Mouse (Mus musculus): ENCODE measurements around the gene Aunip. TPM values are rescaled to one million over a fixed set of nuclear protein-coding genes. Genes with fewer than 3 reads are reported as not detected.

The Aunip gene
- polyA plus RNA-seq, 1 experiment: 0.39 TPM

DNA sequence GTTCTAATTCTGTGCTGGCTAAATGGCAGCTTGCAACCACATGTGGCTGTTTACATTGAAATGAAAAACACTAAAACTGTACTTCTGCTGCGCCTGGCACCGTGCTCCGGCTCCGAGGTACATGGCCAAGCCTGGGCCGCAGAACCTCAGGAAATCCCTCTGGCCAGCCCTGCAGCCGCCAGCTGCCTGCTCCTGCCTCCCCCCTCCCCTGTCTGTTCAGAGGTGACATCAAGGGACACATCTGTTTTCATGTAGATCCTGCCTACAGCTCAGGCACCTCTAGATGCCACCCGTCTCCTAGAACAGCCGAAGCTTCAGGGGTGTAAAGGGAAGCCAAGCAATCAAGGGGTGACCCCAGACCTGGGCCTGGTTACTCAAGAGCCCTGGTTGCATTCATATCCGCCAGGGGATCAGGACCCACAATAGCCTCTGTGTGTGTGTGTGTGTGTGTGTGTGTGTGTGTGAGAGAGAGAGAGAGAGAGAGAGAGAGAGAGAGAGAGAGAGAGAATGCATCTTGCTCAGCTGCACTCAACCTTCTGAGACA lies 47.8 kb downstream of the Aunip start:
- H3K27ac ChIP-seq (ENCODE audit: insufficient read depth, low read length): no peak overlapping the region

GRCm38 (mm10) chr4:134559154-134559553 lies 48.4 kb downstream of the Aunip start:
- WGBS: 54% methylated on average over 7 of the region's 7 CpGs
- no peak for DNase-seq (ENCODE audit: low read depth in 1 of 2, low spot score in 2 of 2)
- Histone ChIP-seq H3K27me3 (ENCODE audit: control insufficient read depth, insufficient read depth, low read length) (no peaks in the 10 kb centered on the region), H3K4me3 (ENCODE audit: extremely low read depth, insufficient read depth, insufficient read length) (no peak overlapping the region), H3K36me3 (ENCODE audit: control insufficient read depth, insufficient read depth, low read length) (no peaks in the 10 kb centered on the region), H3K4me1 (ENCODE audit: control insufficient read depth, insufficient read depth, insufficient read length) (peaks cover 2% of the 10 kb centered on the region; the same call in 1 of the 2 replicates), H3K27ac (ENCODE audit: insufficient read depth, low read length) (no peak overlapping the region)
- TF ChIP-seq CTCF (IDR thresholded peaks at IDR 0.05; ENCODE audit: extremely low read depth, insufficient read depth, insufficient read length, insufficient replicate concordance) (no peak), POLR2A (IDR thresholded peaks at IDR 0.05; ENCODE audit: low read depth, low read length) (no peak)

More for the DNA sequence above, 47.8 kb downstream of the Aunip start:
- no peaks in the 10 kb centered on the region for H3K36me3 ChIP-seq (ENCODE audit: control insufficient read depth, insufficient read depth, low read length)
- DNase-seq (ENCODE audit: low read depth in 1 of 2, low spot score in 2 of 2): no peak
- no peaks in the 10 kb centered on the region for H3K27me3 ChIP-seq (ENCODE audit: control insufficient read depth, insufficient read depth, low read length)
- H3K4me1 ChIP-seq (ENCODE audit: control insufficient read depth, insufficient read depth, insufficient read length): peaks cover 2% of the 10 kb centered on the region; the same call in 1 of the 2 replicates
- TF ChIP-seq POLR2A (IDR thresholded peaks at IDR 0.05; ENCODE audit: low read depth, low read length): no peak
- no peak for TF ChIP-seq CTCF (IDR thresholded peaks at IDR 0.05; ENCODE audit: extremely low read depth, insufficient read depth, insufficient read length, insufficient replicate concordance)
- 31% methylated on average over 9 of the region's 9 CpGs for WGBS
- H3K4me3 ChIP-seq (ENCODE audit: extremely low read depth, insufficient read depth, insufficient read length): no peak overlapping the region

- DNase-seq (ENCODE audit: low read depth in 1 of 2, low spot score in 2 of 2): no peak
- Histone ChIP-seq H3K4me3 (ENCODE audit: extremely low read depth, insufficient read depth, insufficient read length) (no peak overlapping the region), H3K4me1 (ENCODE audit: control insufficient read depth, insufficient read depth, insufficient read length) (peaks cover 2% of the 10 kb centered on the region; the same call in 1 of the 2 replicates), H3K27me3 (ENCODE audit: control insufficient read depth, insufficient read depth, low read length) (no peaks in the 10 kb centered on the region), H3K36me3 (ENCODE audit: control insufficient read depth, insufficient read depth, low read length) (no peaks in the 10 kb centered on the region), H3K27ac (ENCODE audit: insufficient read depth, low read length) (no peak overlapping the region)
- TF ChIP-seq CTCF (IDR thresholded peaks at IDR 0.05; ENCODE audit: extremely low read depth, insufficient read depth, insufficient read length, insufficient replicate concordance) (no peak), POLR2A (IDR thresholded peaks at IDR 0.05; ENCODE audit: low read depth, low read length) (no peak)
- 95% methylated on average over 8 of the region's 8 CpGs for WGBS
These were observed 49.9 kb downstream of the Aunip start for GRCm38 (mm10) chr4:134560699-134561098.

- peaks cover 2% of the 10 kb centered on the region; the same call in 1 of the 2 replicates for H3K4me1 ChIP-seq (ENCODE audit: control insufficient read depth, insufficient read depth, insufficient read length)
- H3K4me3 ChIP-seq (ENCODE audit: extremely low read depth, insufficient read depth, insufficient read length): no peak overlapping the region
- WGBS: 94% methylated on average over 2 of the region's 2 CpGs
- H3K27me3 ChIP-seq (ENCODE audit: control insufficient read depth, insufficient read depth, low read length): no peaks in the 10 kb centered on the region
- no peak for DNase-seq (ENCODE audit: low read depth in 1 of 2, low spot score in 2 of 2)
- no peaks in the 10 kb centered on the region for H3K36me3 ChIP-seq (ENCODE audit: control insufficient read depth, insufficient read depth, low read length)
- TF ChIP-seq CTCF (IDR thresholded peaks at IDR 0.05; ENCODE audit: extremely low read depth, insufficient read depth, insufficient read length, insufficient replicate concordance): no peak
- H3K27ac ChIP-seq (ENCODE audit: insufficient read depth, low read length): no peak overlapping the region
These were observed 51.2 kb downstream of the Aunip start for GRCm38 (mm10) chr4:134562014-134562413.

DNA sequence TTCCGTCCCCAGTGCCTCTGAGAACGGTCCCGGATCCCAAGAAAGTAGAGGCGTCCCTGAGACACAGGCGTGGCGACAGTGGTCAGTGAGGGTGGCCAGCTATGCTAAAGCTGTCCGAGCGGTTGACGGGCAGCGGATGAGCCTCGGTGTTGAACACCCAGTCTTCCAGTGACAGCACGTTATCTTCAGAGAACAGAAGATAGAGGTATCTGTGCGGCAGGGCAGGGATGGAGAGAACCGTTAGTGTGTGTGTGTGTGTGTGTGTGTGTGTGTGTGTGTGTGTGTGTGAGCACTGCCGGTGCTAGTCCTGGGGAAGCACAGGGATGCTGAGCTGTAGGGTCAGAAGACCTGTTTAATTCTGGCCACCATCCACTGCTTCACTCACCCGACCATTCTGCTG lies 52.8 kb downstream of the Aunip start:
- TF ChIP-seq POLR2A (IDR thresholded peaks at IDR 0.05; ENCODE audit: low read depth, low read length): no peak
- no peak for TF ChIP-seq CTCF (IDR thresholded peaks at IDR 0.05; ENCODE audit: extremely low read depth, insufficient read depth, insufficient read length, insufficient replicate concordance)
- H3K27ac ChIP-seq (ENCODE audit: insufficient read depth, low read length): no peak overlapping the region
- no peak for DNase-seq (ENCODE audit: low read depth in 1 of 2, low spot score in 2 of 2)
- WGBS: 91% methylated on average over 16 of the region's 16 CpGs
- H3K4me1 ChIP-seq (ENCODE audit: control insufficient read depth, insufficient read depth, insufficient read length): no peaks in the 10 kb centered on the region
- H3K4me3 ChIP-seq (ENCODE audit: extremely low read depth, insufficient read depth, insufficient read length): no peak overlapping the region
- no peaks in the 10 kb centered on the region for H3K27me3 ChIP-seq (ENCODE audit: control insufficient read depth, insufficient read depth, low read length)
- no peaks in the 10 kb centered on the region for H3K36me3 ChIP-seq (ENCODE audit: control insufficient read depth, insufficient read depth, low read length)

GRCm38 (mm10) chr4:134564093-134564492 lies 53.3 kb downstream of the Aunip start:
- no peak for TF ChIP-seq POLR2A (IDR thresholded peaks at IDR 0.05; ENCODE audit: low read depth, low read length)
- no peak for TF ChIP-seq CTCF (IDR thresholded peaks at IDR 0.05; ENCODE audit: extremely low read depth, insufficient read depth, insufficient read length, insufficient replicate concordance)
- WGBS: 83% methylated on average over 6 of the region's 6 CpGs
- no peaks in the 10 kb centered on the region for H3K4me1 ChIP-seq (ENCODE audit: control insufficient read depth, insufficient read depth, insufficient read length)

DNA sequence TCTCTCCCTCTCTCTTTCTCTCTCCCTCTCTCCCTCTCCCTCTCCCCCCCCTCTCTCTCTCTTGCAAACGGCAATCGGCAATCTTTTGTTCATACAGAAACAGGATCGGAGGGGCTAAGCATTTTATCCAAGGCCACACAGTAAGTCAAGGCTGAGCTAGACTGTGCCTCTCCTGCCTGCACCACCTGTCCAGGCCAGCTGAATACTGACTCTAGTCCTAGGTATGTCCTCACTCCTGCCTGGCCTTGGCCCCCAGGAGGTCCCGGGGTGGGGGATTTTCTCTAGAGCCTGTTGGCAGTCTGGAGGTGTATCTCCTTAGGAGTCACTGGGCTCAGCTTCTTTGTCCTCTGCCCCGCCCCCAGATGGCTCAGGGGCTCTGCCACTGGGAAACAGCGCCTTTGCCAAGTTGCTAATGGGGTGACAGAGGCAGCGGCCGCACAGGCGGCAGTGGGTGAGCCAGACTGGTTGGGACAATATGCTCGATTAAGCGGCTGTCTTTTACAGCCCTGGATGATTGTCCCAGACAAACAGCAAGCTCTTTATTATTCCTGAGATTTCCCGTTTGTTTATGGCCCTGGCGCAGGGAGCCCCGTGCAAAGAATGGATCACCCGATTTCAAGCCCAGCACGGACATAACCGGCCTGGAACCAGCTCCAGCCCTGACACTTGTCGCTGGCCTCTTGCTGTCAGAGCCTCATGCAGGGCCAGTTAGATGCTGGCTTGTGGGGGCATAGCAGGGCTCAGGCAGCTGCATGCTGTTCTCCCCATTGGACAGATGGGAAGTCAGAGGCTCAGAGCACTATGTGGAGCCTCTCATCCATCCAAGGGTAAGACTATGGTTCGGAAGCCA lies 56.8 kb downstream of the Aunip start:
- DNase-seq (ENCODE audit: low read depth in 1 of 2, low spot score in 2 of 2): no peak
- WGBS: 90% methylated on average over 19 of the region's 19 CpGs
- H3K36me3 ChIP-seq (ENCODE audit: control insufficient read depth, insufficient read depth, low read length): no peaks in the 10 kb centered on the region

More at GRCm38 (mm10) chr4:134564093-134564492, 53.3 kb downstream of the Aunip start:
- Histone ChIP-seq H3K27ac (ENCODE audit: insufficient read depth, low read length) (no peak overlapping the region), H3K27me3 (ENCODE audit: control insufficient read depth, insufficient read depth, low read length) (no peaks in the 10 kb centered on the region), H3K36me3 (ENCODE audit: control insufficient read depth, insufficient read depth, low read length) (no peaks in the 10 kb centered on the region), H3K4me3 (ENCODE audit: extremely low read depth, insufficient read depth, insufficient read length) (no peak overlapping the region)
- no peak for DNase-seq (ENCODE audit: low read depth in 1 of 2, low spot score in 2 of 2)

More for the DNA sequence above, 56.8 kb downstream of the Aunip start:
- TF ChIP-seq CTCF (IDR thresholded peaks at IDR 0.05; ENCODE audit: extremely low read depth, insufficient read depth, insufficient read length, insufficient replicate concordance) (no peak), POLR2A (IDR thresholded peaks at IDR 0.05; ENCODE audit: low read depth, low read length) (no peak)
- no peak overlapping the region for H3K27ac ChIP-seq (ENCODE audit: insufficient read depth, low read length)
- no peak overlapping the region for H3K4me3 ChIP-seq (ENCODE audit: extremely low read depth, insufficient read depth, insufficient read length)
- no peaks in the 10 kb centered on the region for H3K27me3 ChIP-seq (ENCODE audit: control insufficient read depth, insufficient read depth, low read length)
- H3K4me1 ChIP-seq (ENCODE audit: control insufficient read depth, insufficient read depth, insufficient read length): no peaks in the 10 kb centered on the region

All from spleen, adult 2 months (tissue).